Mouse (Mus musculus) hindbrain, embryonic 16.5 days (tissue): ENCODE data around the gene Slc24a3. TPM values are rescaled to one million over a fixed set of nuclear protein-coding genes. Genes with fewer than 3 reads are reported as not detected.

ENCODE experiments used
- ATAC-seq: fragments of 200-750 bp; cut with Nextera tagmentation; 2 replicates; pipeline ENCODE4 v1.8.0; 2017; ENCODE audit warnings: moderate TSS enrichment, moderate library complexity
- H3K27ac ChIP-seq: fragments of 300-500 bp; sonication (generic); 2 replicates; pipeline ENCODE4 v1.5.1; 2014; ENCODE audit warnings: low read depth, mild to moderate bottlenecking, control low read depth, low read length, moderate library complexity
- H3K27me3 ChIP-seq: fragments of 300-500 bp; sonication (generic); replicated peaks from 2 replicates; pipeline ENCODE4 v1.6.1; 2014; ENCODE audit warnings: low read length; ENCODE audit not compliant: control insufficient read depth, insufficient read depth
- H3K36me3 ChIP-seq: fragments of 300-500 bp; sonication (generic); 2 replicates; pipeline ENCODE4 v1.6.1; 2014; ENCODE audit warnings: mild to moderate bottlenecking, low read length, moderate library complexity, mixed read lengths; ENCODE audit not compliant: control insufficient read depth, insufficient read depth
- H3K4me1 ChIP-seq: fragments of 300-500 bp; sonication (generic); 2 replicates; pipeline ENCODE4 v1.6.1; 2014; ENCODE audit warnings: low read depth, low read length; ENCODE audit not compliant: control insufficient read depth, insufficient read depth
- H3K4me2 ChIP-seq: fragments of 300-500 bp; sonication (generic); 2 replicates; pipeline ENCODE4 v1.6.1; 2014; ENCODE audit warnings: mild to moderate bottlenecking, low read length, control low read depth, moderate library complexity
- H3K4me3 ChIP-seq: fragments of 300-500 bp; sonication (generic); 2 replicates; pipeline ENCODE4 v1.5.1; 2014; ENCODE audit warnings: mild to moderate bottlenecking, low read length, control low read depth, moderate library complexity
- H3K9ac ChIP-seq: fragments of 300-500 bp; sonication (generic); 2 replicates; pipeline ENCODE4 v1.6.1; 2014; ENCODE audit warnings: low read depth, mild to moderate bottlenecking, control low read depth, low read length, moderate library complexity
- H3K9me3 ChIP-seq: fragments of 300-500 bp; sonication (generic); 2 replicates; pipeline ENCODE4 v1.6.1; 2014; ENCODE audit warnings: mild to moderate bottlenecking, low read length, moderate library complexity; ENCODE audit not compliant: control insufficient read depth
- WGBS: fragments of 180-500 bp; shearing (Covaris S2); extraction: QIAGEN DNeasy Blood & Tissue Kit; methylation state at CpG from one replicate; pipeline ENCODE4 v1.1.7; 2014; 5-methylcytosine and 5-hydroxymethylcytosine counted together
- polyA plus RNA-seq: library from polyadenylated mRNA; unstranded; fragments of >200 nt; fragmentation: Nextera tagmentation; extraction: Ambion mirVana; gene quantifications from 2 replicates; pipeline ENCODE4 v1.2.1, GENCODE M21; 2015

Gene Slc24a3
- polyA plus RNA-seq, 1 experiment from 2014 or later = 11.7 TPM

- WGBS = 36% methylated on average over 11 of the region's 12 CpGs
- H3K9me3 ChIP-seq = no peaks in the 10 kb centered on the region
- H3K4me1 ChIP-seq = no peaks in the 10 kb centered on the region
- no peak overlapping the region for H3K4me2 ChIP-seq
- no peak overlapping the region for H3K4me3 ChIP-seq
- ATAC-seq = no peak
- no peak overlapping the region for H3K27ac ChIP-seq
- H3K9ac ChIP-seq = no peak overlapping the region
- no peaks in the 10 kb centered on the region for H3K36me3 ChIP-seq
- no peaks in the 10 kb centered on the region for H3K27me3 ChIP-seq
Measured at GRCm38 (mm10) chr2:145655373-145655960, 487.9 kb downstream of the Slc24a3 start.

DNA sequence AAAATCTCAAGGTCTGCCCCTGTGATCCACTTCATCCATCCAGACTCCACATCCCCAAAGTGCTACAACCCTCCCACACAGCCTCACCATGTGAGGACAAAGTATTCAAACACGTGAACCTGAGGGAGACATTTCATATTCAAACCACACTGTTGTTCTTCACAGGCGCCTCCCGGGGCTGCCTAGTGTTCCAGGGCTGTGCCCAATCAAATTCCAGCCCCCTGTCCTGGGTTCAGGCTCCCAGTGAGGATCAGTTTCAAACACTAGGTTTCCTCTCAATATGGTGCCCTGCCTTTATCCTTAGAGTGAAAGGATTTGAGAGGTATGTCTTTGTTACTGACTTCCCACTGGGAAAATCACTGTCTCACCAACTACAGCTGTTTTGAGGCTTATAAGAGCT, 488.6 kb downstream of the Slc24a3 start:
- no peak overlapping the region for H3K4me3 ChIP-seq
- no peak for ATAC-seq
- no peaks in the 10 kb centered on the region for H3K36me3 ChIP-seq
- H3K4me1 ChIP-seq = no peaks in the 10 kb centered on the region
- no peak overlapping the region for H3K4me2 ChIP-seq
- H3K9ac ChIP-seq = no peak overlapping the region
- WGBS = 47% methylated on average over 3 of the region's 3 CpGs
- H3K27me3 ChIP-seq = no peaks in the 10 kb centered on the region
- no peak overlapping the region for H3K27ac ChIP-seq
- no peaks in the 10 kb centered on the region for H3K9me3 ChIP-seq

DNA sequence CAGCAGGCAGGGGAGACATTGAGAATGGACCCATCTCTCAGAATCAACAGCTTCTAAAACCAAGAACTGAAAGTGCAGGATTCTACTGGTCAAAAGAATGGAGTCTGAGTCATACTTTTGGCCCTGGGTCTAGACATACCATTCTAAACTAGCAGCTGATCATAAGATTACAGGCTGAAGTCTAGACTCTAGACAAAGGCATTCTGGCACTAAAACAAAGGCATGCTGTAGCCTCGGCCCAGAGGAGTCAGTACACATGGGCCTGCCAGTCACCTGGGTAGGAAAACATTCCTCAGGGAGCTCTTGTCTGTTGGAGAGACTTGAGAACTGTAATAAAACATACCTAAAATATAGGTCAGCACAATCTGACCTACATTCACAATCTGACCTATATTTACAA, 489.2 kb downstream of the Slc24a3 start:
- Histone ChIP-seq H3K4me1 (no peaks in the 10 kb centered on the region), H3K27me3 (no peaks in the 10 kb centered on the region), H3K4me3 (no peak overlapping the region), H3K4me2 (no peak overlapping the region), H3K27ac (no peak overlapping the region), H3K9ac (no peak overlapping the region), H3K36me3 (no peaks in the 10 kb centered on the region), H3K9me3 (no peaks in the 10 kb centered on the region)
- ATAC-seq = no peak
- 42% methylated on average over 1 of the region's 1 CpGs for WGBS

DNA sequence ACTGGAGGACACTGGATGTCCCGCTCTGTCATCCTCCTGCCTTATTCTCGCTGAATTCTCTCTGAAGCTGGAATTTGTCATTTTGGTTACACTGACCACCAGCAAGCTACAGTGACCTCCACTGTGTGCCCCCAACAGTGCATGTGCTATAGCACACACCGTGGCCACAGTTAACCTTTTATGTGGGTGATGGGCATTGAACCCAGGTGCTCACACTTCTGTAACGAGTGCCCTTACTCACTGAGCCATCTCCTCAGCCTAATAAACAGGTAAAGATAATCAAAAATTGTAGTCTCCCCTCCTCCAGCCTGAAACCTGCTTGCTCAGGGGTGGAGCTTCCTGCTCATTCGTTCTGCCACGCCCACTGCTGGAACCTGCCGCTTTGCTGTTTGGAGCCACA, 493.7 kb downstream of the Slc24a3 start:
- Histone ChIP-seq H3K4me2 (no peak overlapping the region), H3K36me3 (no peaks in the 10 kb centered on the region)
- 90% methylated on average over 4 of the region's 7 CpGs for WGBS

GRCm38 (mm10) chr2:145663899-145664298, 496.3 kb downstream of the Slc24a3 start:
- Histone ChIP-seq H3K9ac (no peak overlapping the region), H3K4me3 (no peak overlapping the region)
- WGBS = 88% methylated on average over 7 of the region's 7 CpGs

More for the DNA sequence above, 493.7 kb downstream of the Slc24a3 start:
- ATAC-seq = no peak
- Histone ChIP-seq H3K4me1 (no peaks in the 10 kb centered on the region), H3K4me3 (no peak overlapping the region), H3K27ac (no peak overlapping the region), H3K9ac (no peak overlapping the region), H3K27me3 (no peaks in the 10 kb centered on the region), H3K9me3 (no peaks in the 10 kb centered on the region)

GRCm38 (mm10) chr2:145664311-145664710, 496.8 kb downstream of the Slc24a3 start:
- Histone ChIP-seq H3K4me3 (no peak overlapping the region), H3K4me2 (no peak overlapping the region), H3K4me1 (no peaks in the 10 kb centered on the region), H3K9me3 (no peaks in the 10 kb centered on the region), H3K9ac (no peak overlapping the region), H3K27me3 (no peaks in the 10 kb centered on the region), H3K27ac (no peak overlapping the region), H3K36me3 (no peaks in the 10 kb centered on the region)
- 77% methylated on average over 2 of the region's 2 CpGs for WGBS
- ATAC-seq = no peak

More at GRCm38 (mm10) chr2:145663899-145664298, 496.3 kb downstream of the Slc24a3 start:
- no peaks in the 10 kb centered on the region for H3K27me3 ChIP-seq
- H3K4me1 ChIP-seq = no peaks in the 10 kb centered on the region
- H3K27ac ChIP-seq = no peak overlapping the region
- ATAC-seq = no peak
- H3K4me2 ChIP-seq = no peak overlapping the region
- no peaks in the 10 kb centered on the region for H3K36me3 ChIP-seq
- H3K9me3 ChIP-seq = no peaks in the 10 kb centered on the region

GRCm38 (mm10) chr2:145668135-145668534, 500.6 kb downstream of the Slc24a3 start:
- Histone ChIP-seq H3K4me2 (no peak overlapping the region), H3K9me3 (no peaks in the 10 kb centered on the region), H3K27me3 (no peaks in the 10 kb centered on the region), H3K9ac (no peak overlapping the region), H3K4me1 (no peaks in the 10 kb centered on the region), H3K27ac (no peak overlapping the region), H3K4me3 (no peak overlapping the region), H3K36me3 (no peaks in the 10 kb centered on the region)
- WGBS = 79% methylated on average over 4 of the region's 4 CpGs
- ATAC-seq = no peak

- H3K4me3 ChIP-seq = no peak overlapping the region
- H3K27ac ChIP-seq = no peak overlapping the region
- 90% methylated on average over 4 of the region's 4 CpGs for WGBS
- no peaks in the 10 kb centered on the region for H3K36me3 ChIP-seq
- no peaks in the 10 kb centered on the region for H3K27me3 ChIP-seq
- H3K9ac ChIP-seq = no peak overlapping the region
- H3K9me3 ChIP-seq = no peaks in the 10 kb centered on the region
- no peak for ATAC-seq
- H3K4me2 ChIP-seq = no peak overlapping the region
- peaks cover 7% of the 10 kb centered on the region for H3K4me1 ChIP-seq
Measured at GRCm38 (mm10) chr2:145670131-145670530, 502.6 kb downstream of the Slc24a3 start.

DNA sequence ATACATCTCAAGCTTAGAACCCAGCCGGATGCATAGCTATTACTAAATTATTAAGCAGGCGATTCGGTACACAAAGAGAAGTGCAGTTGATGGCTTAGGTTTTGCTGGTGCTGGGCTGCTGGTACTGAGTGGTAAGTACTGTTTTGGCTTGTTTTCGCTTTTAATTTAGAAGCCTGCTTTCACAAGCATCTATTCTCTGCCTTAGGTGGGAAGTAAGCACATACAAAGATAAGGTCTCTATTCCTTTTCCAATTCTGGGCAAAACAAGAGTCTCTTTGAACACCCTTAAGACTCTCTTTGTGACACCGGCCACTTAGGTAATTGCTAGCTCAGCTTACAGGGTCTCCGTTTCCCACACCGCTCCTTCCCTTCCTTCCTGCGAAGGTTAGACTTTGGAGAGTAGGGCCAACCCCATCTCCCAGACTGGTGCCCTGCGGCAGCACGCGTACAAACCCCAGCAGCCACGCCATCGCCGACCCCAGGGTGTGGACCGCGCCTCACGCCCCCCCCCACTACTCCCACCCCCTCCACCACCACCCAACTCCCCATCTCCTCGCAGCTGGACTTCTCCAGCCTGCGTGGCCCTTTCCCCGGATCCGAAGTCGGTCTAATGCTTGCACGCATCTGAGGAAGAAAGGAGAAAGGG, 507.1 kb downstream of the Slc24a3 start:
- Histone ChIP-seq H3K4me3 (peak overlapping the region; percentile 69), H3K27me3 (no peaks in the 10 kb centered on the region), H3K9ac (peak overlapping the region; percentile 73), H3K27ac (no peak overlapping the region), H3K4me2 (peak overlapping the region; percentile 94), H3K4me1 (peaks cover 10% of the 10 kb centered on the region), H3K36me3 (no peaks in the 10 kb centered on the region), H3K9me3 (no peaks in the 10 kb centered on the region)
- WGBS = 6% methylated on average over 23 of the region's 23 CpGs
- peak; percentile 37 for ATAC-seq
